Mouse (Mus musculus) hematopoietic stem cell, adult 5-6 weeks (primary cell): ENCODE measurements around the gene Gm9837. TPM values are rescaled to one million over a fixed set of nuclear protein-coding genes. Genes with fewer than 3 reads are reported as not detected.

Experiments
- total RNA-seq: library from RNA; stranded (forward); fragments of 172-1452, 232-1000 nt; gene quantifications from 2 replicates; pipeline ENCODE4 v1.2.3, GENCODE M21; 2017

Gene Gm9837
- total RNA-seq, 1 experiment from 2014 or later, result not detected

Other genes starting within 250 kb of the Gm9837 start
- gene Hspa4, start 170.0 kb downstream of the Gm9837 start, total RNA-seq, result 359 and 408 TPM in 2 replicates
- gene Zcchc10, start 145.8 kb downstream of the Gm9837 start, total RNA-seq, result 5.4 and 9.0 TPM in 2 replicates
- gene Aff4, start 119.6 kb downstream of the Gm9837 start, total RNA-seq, result 91.0 and 127 TPM in 2 replicates
- gene Leap2, start 47.3 kb downstream of the Gm9837 start, total RNA-seq, result not detected in 2 replicates
- gene Uqcrq, start 39.6 kb downstream of the Gm9837 start, total RNA-seq, result 39.5 and 52.7 TPM in 2 replicates
- 0.81 TPM in 1 of 2 replicates, not detected in the other for gene Gdf9, start 39.5 kb downstream of the Gm9837 start, total RNA-seq
- gene Gm10447, start 13.4 kb downstream of the Gm9837 start, total RNA-seq, result not detected in 2 replicates
- gene Shroom1, start 13.3 kb downstream of the Gm9837 start, total RNA-seq, result 0.69 TPM in 1 of 2 replicates, not detected in the other
- not detected in 2 replicates for gene Gm9945, start 9.7 kb upstream of the Gm9837 start, total RNA-seq
- not detected in 2 replicates for gene Sowaha, start 9.8 kb upstream of the Gm9837 start, total RNA-seq
- 22.2 and 35.4 TPM in 2 replicates for gene Sept8, start 48.8 kb upstream of the Gm9837 start, total RNA-seq
- 24.5 and 33.2 TPM in 2 replicates for gene Kif3a, start 96.9 kb upstream of the Gm9837 start, total RNA-seq
- 2.9 TPM in 1 of 2 replicates, not detected in the other for gene Il4, start 148.2 kb upstream of the Gm9837 start, total RNA-seq
- gene Il13, start 164.2 kb upstream of the Gm9837 start, total RNA-seq, result not detected in 2 replicates
- 86.1 and 112 TPM in 2 replicates for gene Rad50, start 236.8 kb upstream of the Gm9837 start, total RNA-seq